Mouse (Mus musculus) heart, embryonic 11.5 days (tissue): ENCODE data around the gene Ube2g2. TPM values are rescaled to one million over a fixed set of nuclear protein-coding genes. Genes with fewer than 3 reads are reported as not detected.
A peak's percentile ranks its signal among the peaks of the same experiment; 100 is the strongest.

Source experiments
- ATAC-seq: fragments of 200-750 bp; cut with Nextera tagmentation; replicated peaks from 2 replicates; pipeline ENCODE4 v1.8.0; 2017; ENCODE audit warnings: moderate library complexity; ENCODE audit not compliant: insufficient number of reproducible peaks, low FRiP score, low TSS enrichment
- H3K27ac ChIP-seq: fragments of 300-500 bp; sonication (generic); 2 replicates; pipeline ENCODE4 v1.5.1; 2014; ENCODE audit warnings: mild to moderate bottlenecking, low read depth, low read length
- H3K27me3 ChIP-seq: fragments of 300-500 bp; sonication (generic); 2 replicates; pipeline ENCODE4 v1.6.1; 2014; ENCODE audit warnings: mild to moderate bottlenecking, low read length, mixed read lengths; ENCODE audit not compliant: control insufficient read depth, insufficient read depth
- H3K36me3 ChIP-seq: fragments of 300-500 bp; sonication (generic); 2 replicates; pipeline ENCODE4 v1.6.1; 2014; ENCODE audit warnings: mild to moderate bottlenecking, low read length, moderate library complexity, mixed read lengths; ENCODE audit not compliant: control insufficient read depth, insufficient read depth
- H3K4me1 ChIP-seq: fragments of 300-500 bp; sonication (generic); 2 replicates; pipeline ENCODE4 v1.6.1; 2014; ENCODE audit warnings: low read length; ENCODE audit not compliant: control insufficient read depth, insufficient read depth
- H3K4me2 ChIP-seq: fragments of 300-500 bp; sonication (generic); 2 replicates; pipeline ENCODE4 v1.6.1; 2014; ENCODE audit warnings: mild to moderate bottlenecking, moderate library complexity
- H3K4me3 ChIP-seq: fragments of 300-500 bp; sonication (generic); 2 replicates; pipeline ENCODE4 v1.5.1; 2014; ENCODE audit warnings: low read depth, low read length
- H3K9ac ChIP-seq: fragments of 300-500 bp; sonication (generic); 2 replicates; pipeline ENCODE4 v1.6.1; 2014; ENCODE audit warnings: mild to moderate bottlenecking, low read depth, low read length, moderate library complexity
- H3K9me3 ChIP-seq: fragments of 300-500 bp; sonication (generic); replicated peaks from 2 replicates; pipeline ENCODE4 v1.6.1; 2016; ENCODE audit warnings: low read length; ENCODE audit not compliant: control insufficient read depth
- WGBS: fragments of 180-500 bp; shearing (Covaris S2); extraction: QIAGEN DNeasy Blood & Tissue Kit; methylation state at CpG from one replicate; pipeline ENCODE4 v1.1.7; 2014; ENCODE audit not compliant: insufficient replicate concordance; 5-methylcytosine and 5-hydroxymethylcytosine counted together
- polyA plus RNA-seq: library from polyadenylated mRNA; unstranded; fragments of >200 nt; fragmentation: Nextera tagmentation; extraction: Ambion mirVana; gene quantifications from 2 replicates; pipeline ENCODE4 v1.2.1, GENCODE M21; 2014

Ube2g2 gene
- polyA plus RNA-seq, 1 experiment from 2014 or later, result 38.0 TPM

DNA sequence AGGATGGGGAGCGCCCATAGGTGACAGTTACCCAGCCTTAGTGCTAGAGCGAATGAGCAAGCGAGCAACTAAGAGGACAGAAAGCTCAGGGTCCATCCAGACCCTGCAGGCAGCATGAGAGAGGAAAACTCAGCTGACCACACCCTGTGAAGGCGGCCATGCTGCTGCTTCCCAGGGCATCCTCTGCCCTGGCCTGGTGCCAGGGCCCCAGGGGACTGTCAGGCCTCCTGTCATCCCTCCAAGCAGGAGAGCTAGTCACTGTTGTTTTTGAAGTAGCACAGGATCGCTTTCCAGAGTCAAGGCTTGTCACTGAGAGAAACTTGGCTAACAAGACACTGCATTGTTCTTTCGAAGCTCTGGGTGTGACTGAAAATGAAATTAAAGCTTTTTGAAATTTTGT, 16.9 kb downstream of the Ube2g2 start:
- Histone ChIP-seq H3K9me3 (no peaks in the 10 kb centered on the region), H3K27ac (0 out of 2 replicates have a peak overlapping the region, but pooled peaks have one; percentile 41), H3K36me3 (peaks cover 7% of the 10 kb centered on the region), H3K4me3 (no peak overlapping the region), H3K4me1 (peaks cover 27% of the 10 kb centered on the region), H3K4me2 (no peak overlapping the region), H3K9ac (0 out of 2 replicates have a peak overlapping the region, but pooled peaks have one; percentile 10), H3K27me3 (no peaks in the 10 kb centered on the region)
- 61% methylated on average over 6 of the region's 6 CpGs for WGBS
- no peak for ATAC-seq

- Histone ChIP-seq H3K4me2 (no peak overlapping the region), H3K27me3 (no peaks in the 10 kb centered on the region), H3K9ac (no peak overlapping the region), H3K9me3 (no peaks in the 10 kb centered on the region), H3K4me3 (no peak overlapping the region), H3K36me3 (peaks cover 23% of the 10 kb centered on the region), H3K4me1 (peaks cover 6% of the 10 kb centered on the region), H3K27ac (no peak overlapping the region)
- WGBS, result 77% methylated on average over 7 of the region's 7 CpGs
- no peak for ATAC-seq
Measured at GRCm38 (mm10) chr10:77643160-77643559, 21.1 kb downstream of the Ube2g2 start.

DNA sequence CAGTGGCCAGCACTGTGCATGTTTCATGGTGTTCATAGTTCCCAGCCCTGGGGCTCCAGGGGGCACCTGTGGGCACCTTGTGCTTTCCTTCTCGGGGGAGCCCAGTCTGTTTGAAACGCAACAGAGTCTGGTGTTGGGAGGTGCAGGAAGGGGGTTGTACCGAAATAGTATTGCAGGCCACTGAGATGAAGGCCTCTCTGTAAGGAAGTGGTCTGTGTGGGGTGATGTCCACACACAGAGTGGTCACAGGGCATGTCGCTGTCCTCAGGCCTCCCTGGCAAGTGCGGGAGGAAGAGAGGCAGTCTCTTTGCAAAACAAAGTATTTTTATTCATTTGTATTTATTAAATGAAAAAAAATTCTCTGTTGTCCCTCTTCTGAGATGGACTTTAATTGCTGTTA, 23.5 kb downstream of the Ube2g2 start:
- Histone ChIP-seq H3K27me3 (no peaks in the 10 kb centered on the region), H3K4me3 (no peak overlapping the region), H3K4me1 (no peaks in the 10 kb centered on the region), H3K9me3 (no peaks in the 10 kb centered on the region), H3K36me3 (peaks cover 23% of the 10 kb centered on the region), H3K27ac (no peak overlapping the region), H3K4me2 (no peak overlapping the region), H3K9ac (no peak overlapping the region)
- ATAC-seq, result no peak
- WGBS, result 87% methylated on average over 5 of the region's 5 CpGs

- H3K27me3 ChIP-seq, result no peaks in the 10 kb centered on the region
- H3K4me1 ChIP-seq, result no peaks in the 10 kb centered on the region
- ATAC-seq, result no peak
- 55% methylated on average over 1 of the region's 1 CpGs for WGBS
- peaks cover 20% of the 10 kb centered on the region for H3K36me3 ChIP-seq
- H3K4me2 ChIP-seq, result no peak overlapping the region
- no peaks in the 10 kb centered on the region for H3K9me3 ChIP-seq
- no peak overlapping the region for H3K27ac ChIP-seq
- H3K4me3 ChIP-seq, result no peak overlapping the region
- H3K9ac ChIP-seq, result no peak overlapping the region
Measured at GRCm38 (mm10) chr10:77647461-77647860, 25.4 kb downstream of the Ube2g2 start.

DNA sequence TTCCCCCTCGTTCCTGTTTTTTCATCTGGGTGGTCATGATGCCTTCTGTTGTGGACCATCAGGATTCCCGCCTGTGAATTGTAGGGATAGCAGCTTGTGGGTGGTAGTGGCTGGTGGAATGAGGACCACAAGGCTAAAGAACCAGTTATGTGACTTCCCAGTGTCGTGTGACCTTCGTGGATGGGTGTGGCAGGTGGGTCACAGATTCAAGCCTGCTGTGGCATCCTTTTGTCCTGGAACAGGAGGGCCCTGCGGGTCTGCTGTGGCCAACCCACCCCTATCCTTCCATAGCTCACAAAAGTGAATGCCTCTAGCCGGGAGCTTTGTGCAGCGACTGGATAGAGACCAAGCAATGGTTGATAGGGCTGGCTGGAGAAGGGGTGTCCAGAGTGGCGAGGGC, 25.8 kb downstream of the Ube2g2 start:
- no peak for ATAC-seq
- peaks cover 20% of the 10 kb centered on the region for H3K36me3 ChIP-seq
- H3K27me3 ChIP-seq, result no peaks in the 10 kb centered on the region
- no peak overlapping the region for H3K4me2 ChIP-seq
- 82% methylated on average over 8 of the region's 8 CpGs for WGBS
- no peaks in the 10 kb centered on the region for H3K4me1 ChIP-seq
- no peaks in the 10 kb centered on the region for H3K9me3 ChIP-seq
- H3K9ac ChIP-seq, result no peak overlapping the region
- H3K27ac ChIP-seq, result no peak overlapping the region
- H3K4me3 ChIP-seq, result no peak overlapping the region

DNA sequence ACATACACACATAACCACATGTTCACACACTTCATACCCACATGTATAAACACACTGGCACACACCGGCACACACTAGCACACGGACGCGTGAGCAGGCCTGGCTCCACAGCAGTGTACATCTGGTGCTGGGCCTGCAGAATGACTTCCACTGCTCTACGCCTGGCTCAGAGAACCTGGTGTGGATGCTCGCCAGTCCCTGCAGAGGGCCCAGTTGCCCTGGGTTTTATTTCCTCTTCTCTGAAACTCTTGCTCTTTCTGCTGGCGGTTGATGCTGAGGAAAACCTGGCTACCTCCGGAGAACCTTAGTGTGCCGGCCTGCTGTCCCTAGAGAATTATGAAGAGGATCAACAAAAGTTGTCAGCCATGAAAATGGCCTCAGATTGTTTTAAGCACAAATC, 30.0 kb downstream of the Ube2g2 start:
- Histone ChIP-seq H3K36me3 (no peaks in the 10 kb centered on the region), H3K27ac (no peak overlapping the region), H3K9ac (no peak overlapping the region), H3K9me3 (no peaks in the 10 kb centered on the region), H3K27me3 (no peaks in the 10 kb centered on the region), H3K4me3 (no peak overlapping the region), H3K4me2 (no peak overlapping the region), H3K4me1 (no peaks in the 10 kb centered on the region)
- ATAC-seq, result no peak
- WGBS, result 86% methylated on average over 9 of the region's 9 CpGs

- Histone ChIP-seq H3K9me3 (no peaks in the 10 kb centered on the region), H3K27me3 (no peaks in the 10 kb centered on the region; the same call in 1 of the 2 replicates), H3K9ac (no peak overlapping the region), H3K27ac (no peak overlapping the region), H3K4me1 (no peaks in the 10 kb centered on the region), H3K4me2 (no peak overlapping the region), H3K36me3 (no peaks in the 10 kb centered on the region), H3K4me3 (no peak overlapping the region)
- WGBS, result 65% methylated on average over 15 of the region's 15 CpGs
- ATAC-seq, result no peak
Measured at GRCm38 (mm10) chr10:77658286-77658994, 36.4 kb downstream of the Ube2g2 start.

- Histone ChIP-seq H3K9ac (no peak overlapping the region), H3K4me1 (no peaks in the 10 kb centered on the region), H3K36me3 (no peaks in the 10 kb centered on the region), H3K4me3 (no peak overlapping the region), H3K27me3 (peaks cover 16% of the 10 kb centered on the region), H3K27ac (no peak overlapping the region), H3K4me2 (peak overlapping the region; percentile 50), H3K9me3 (no peaks in the 10 kb centered on the region)
- ATAC-seq, result no peak
- 31% methylated on average over 43 of the region's 43 CpGs for WGBS
Measured at GRCm38 (mm10) chr10:77663949-77664665, 42.0 kb downstream of the Ube2g2 start.
